Mouse (Mus musculus): ENCODE results near the gene Timp2. TPM values are rescaled to one million over a fixed set of nuclear protein-coding genes. Genes with fewer than 3 reads are reported as not detected.

The Timp2 gene
- total RNA-seq, 2 experiments from 2014 or later, result 70.1 to 115 TPM

- no peak overlapping the region for H3K4me3 ChIP-seq
- no peak for TF ChIP-seq CTCF (IDR thresholded peaks at IDR 0.05)
- DNase-seq, result peak; percentile 15
- intact Hi-C loops (cut with DNase I), result no loop called here
- peak overlapping the region; percentile 77 for H3K27ac ChIP-seq
Observed at GRCm38 (mm10) chr11:118347391-118347790, 8.1 kb downstream of the Timp2 start.

GRCm38 (mm10) chr11:118346395-118347096 lies 9.0 kb downstream of the Timp2 start:
- Histone ChIP-seq H3K27ac (peak overlapping the region; percentile 77), H3K4me3 (no peak overlapping the region)
- peak; percentile 26; the same call in 1 of the 2 replicates for TF ChIP-seq CTCF (IDR thresholded peaks at IDR 0.05)
- intact Hi-C loops (cut with DNase I), result no loop called here
- peak; percentile 22 for DNase-seq

GRCm38 (mm10) chr11:118345693-118346092 lies 9.8 kb downstream of the Timp2 start:
- no peak for TF ChIP-seq CTCF (IDR thresholded peaks at IDR 0.05)
- Histone ChIP-seq H3K27ac (peak overlapping the region; percentile 77), H3K4me3 (0 out of 2 replicates have a peak overlapping the region, but pooled peaks have one; percentile 3)
- DNase-seq, result peak; percentile 59
- intact Hi-C loops (cut with DNase I), result no loop called here

- no peak for DNase-seq
- intact Hi-C loops (cut with DNase I), result no loop called here
- TF ChIP-seq CTCF (IDR thresholded peaks at IDR 0.05), result no peak
- Histone ChIP-seq H3K4me3 (no peak overlapping the region), H3K27ac (peak overlapping the region; percentile 4)
Observed at GRCm38 (mm10) chr11:118343629-118344028, 11.9 kb downstream of the Timp2 start.

GRCm38 (mm10) chr11:118342400-118342981 lies 13.0 kb downstream of the Timp2 start, which contains the start of gene Cep295nl:
Gene Cep295nl (minus strand): TSS chr11:118342500.
- H3K4me3 ChIP-seq, result no peak within 1 kb of the TSS
- H3K27ac ChIP-seq, result peak within 1 kb of the TSS; percentile 38
- intact Hi-C loops (cut with DNase I), result no loop called here
- no peak for TF ChIP-seq CTCF (IDR thresholded peaks at IDR 0.05)
- peak; percentile 27 for DNase-seq

- no peak for DNase-seq
- Histone ChIP-seq H3K4me3 (no peak overlapping the region), H3K27ac (0 out of 2 replicates have a peak overlapping the region, but pooled peaks have one; percentile 31)
- intact Hi-C loops (cut with DNase I), result no loop called here
- no peak for TF ChIP-seq CTCF (IDR thresholded peaks at IDR 0.05)
Observed at GRCm38 (mm10) chr11:118337491-118338168, 17.9 kb downstream of the Timp2 start.

GRCm38 (mm10) chr11:118333431-118333830 lies 22.1 kb downstream of the Timp2 start:
- intact Hi-C loops (cut with DNase I), result no loop called here
- no peak for TF ChIP-seq CTCF (IDR thresholded peaks at IDR 0.05)
- DNase-seq, result peak; percentile 26
- peak overlapping the region; percentile 53 for H3K4me3 ChIP-seq
- peak overlapping the region; percentile 82 for H3K27ac ChIP-seq

GRCm38 (mm10) chr11:118332376-118332775 lies 23.2 kb downstream of the Timp2 start:
- intact Hi-C loops (cut with DNase I), result no loop called here
- Histone ChIP-seq H3K4me3 (peak overlapping the region; percentile 53), H3K27ac (peak overlapping the region; percentile 82)
- TF ChIP-seq CTCF (IDR thresholded peaks at IDR 0.05), result no peak
- peak; percentile 65 for DNase-seq

GRCm38 (mm10) chr11:118330777-118331176 lies 24.8 kb downstream of the Timp2 start:
- no peak overlapping the region for H3K4me3 ChIP-seq
- DNase-seq, result peak; percentile 20
- intact Hi-C loops (cut with DNase I), result no loop called here
- TF ChIP-seq CTCF (IDR thresholded peaks at IDR 0.05), result no peak
- peak overlapping the region; percentile 82 for H3K27ac ChIP-seq

GRCm38 (mm10) chr11:118330361-118330760 lies 25.2 kb downstream of the Timp2 start:
- no peak for TF ChIP-seq CTCF (IDR thresholded peaks at IDR 0.05)
- H3K4me3 ChIP-seq, result no peak overlapping the region
- peak; percentile 23 for DNase-seq
- peak overlapping the region; percentile 82 for H3K27ac ChIP-seq
- intact Hi-C loops (cut with DNase I), result no loop called here

GRCm38 (mm10) chr11:118328947-118329346 lies 26.6 kb downstream of the Timp2 start:
- intact Hi-C loops (cut with DNase I), result no loop called here
- peak; percentile 13 for DNase-seq
- H3K4me3 ChIP-seq, result no peak overlapping the region
- peak overlapping the region; percentile 85 for H3K27ac ChIP-seq
- TF ChIP-seq CTCF (IDR thresholded peaks at IDR 0.05), result no peak

- TF ChIP-seq CTCF (IDR thresholded peaks at IDR 0.05), result no peak
- intact Hi-C loops (cut with DNase I), result no loop called here
- DNase-seq, result peak; percentile 16
- Histone ChIP-seq H3K4me3 (no peak overlapping the region), H3K27ac (peak overlapping the region; percentile 85)
Observed at GRCm38 (mm10) chr11:118328511-118328910, 27.0 kb downstream of the Timp2 start.
